Mouse (Mus musculus) liver, embryonic 11.5 days (tissue): ENCODE measurements around the gene Vmn1r143. TPM values are rescaled to one million over a fixed set of nuclear protein-coding genes. Genes with fewer than 3 reads are reported as not detected.
"Not testable (repeated sequence)": the region's sequence is repeated elsewhere in the genome, so short reads cannot be mapped to it uniquely, and the experiment has no call there.

Experiments
- ATAC-seq: fragments of 200-750 bp; cut with Nextera tagmentation; replicated peaks from 2 replicates; pipeline ENCODE4 v1.8.0; 2017; ENCODE audit warnings: moderate number of reproducible peaks, mild to moderate bottlenecking, moderate TSS enrichment, moderate library complexity; ENCODE audit not compliant: low FRiP score
- DNase-seq: peaks from one replicate; pipeline ENCODE4 v3.0.0-alpha.2; 2017; ENCODE audit warnings: low spot score
- H3K27ac ChIP-seq: fragments of 300-500 bp; sonication (generic); 2 replicates; pipeline ENCODE4 v1.5.1; 2014; ENCODE audit warnings: mild to moderate bottlenecking, low read depth, low read length, control low read depth
- H3K27me3 ChIP-seq: fragments of 300-500 bp; sonication (generic); replicated peaks from 2 replicates; pipeline ENCODE4 v1.6.1; 2014; ENCODE audit warnings: low read length, mixed read lengths; ENCODE audit not compliant: control insufficient read depth, insufficient read depth
- H3K36me3 ChIP-seq: fragments of 300-500 bp; sonication (generic); 2 replicates; pipeline ENCODE4 v1.6.1; 2014; ENCODE audit warnings: mild to moderate bottlenecking, low read length, moderate library complexity, mixed read lengths; ENCODE audit not compliant: control insufficient read depth, insufficient read depth
- H3K4me1 ChIP-seq: fragments of 300-500 bp; sonication (generic); replicated peaks from 2 replicates; pipeline ENCODE4 v1.6.1; 2014; ENCODE audit warnings: low read length, mixed read lengths; ENCODE audit not compliant: control insufficient read depth, insufficient read depth
- H3K4me2 ChIP-seq: fragments of 300-500 bp; sonication (generic); 2 replicates; pipeline ENCODE4 v1.6.1; 2014; ENCODE audit warnings: mild to moderate bottlenecking, control low read depth, moderate library complexity
- H3K4me3 ChIP-seq: fragments of 300-500 bp; sonication (generic); 2 replicates; pipeline ENCODE4 v1.5.1; 2014; ENCODE audit warnings: low read depth, low read length, control low read depth
- H3K9ac ChIP-seq: fragments of 300-500 bp; sonication (generic); 2 replicates; pipeline ENCODE4 v1.6.1; 2014; ENCODE audit warnings: low read depth, low read length, control low read depth
- H3K9me3 ChIP-seq: fragments of 300-500 bp; sonication (generic); 2 replicates; pipeline ENCODE4 v1.6.1; 2016; ENCODE audit warnings: low read length, inconsistent platforms, mixed read lengths; ENCODE audit not compliant: control insufficient read depth
- WGBS: fragments of 180-500 bp; shearing (Covaris S2); extraction: QIAGEN DNeasy Blood & Tissue Kit; methylation state at CpG from one replicate; pipeline ENCODE4 v1.1.7; 2014; 5-methylcytosine and 5-hydroxymethylcytosine counted together
- polyA plus RNA-seq: library from polyadenylated mRNA; unstranded; fragments of >200 nt; fragmentation: Nextera tagmentation; extraction: Ambion mirVana; gene quantifications from 2 replicates; pipeline ENCODE4 v1.2.1, GENCODE M21; 2014

Vmn1r143 gene
- not detected in 2 replicates for polyA plus RNA-seq

- not testable (repeated sequence) for H3K4me1 ChIP-seq, DNase-seq, H3K27ac ChIP-seq, ATAC-seq, H3K9me3 ChIP-seq, H3K4me2 ChIP-seq, H3K9ac ChIP-seq, H3K36me3 ChIP-seq, H3K4me3 ChIP-seq, H3K27me3 ChIP-seq
- WGBS: no CpG with 5 or more reads among the region's 3 CpGs
These were observed at the start of gene Vmn1r143 for GRCm38 (mm10) chr7:22189077-22189476. Gene Vmn1r143, plus strand, starts transcription at chr7:22189377.

- H3K36me3 ChIP-seq, DNase-seq: not testable (repeated sequence)
- no CpG with 5 or more reads among the region's 3 CpGs for WGBS
These were observed 25.2 kb upstream of the Vmn1r143 start, which contains the start of gene Vmn1r142 for GRCm38 (mm10) chr7:22163935-22164334. Gene Vmn1r142, minus strand, starts transcription at chr7:22164035.

GRCm38 (mm10) chr7:22201164-22201563, 12.0 kb downstream of the Vmn1r143 start, which contains the start of gene Gm8653:
Gene Gm8653, minus strand, starts transcription at chr7:22201264.
- ATAC-seq, H3K27me3 ChIP-seq, DNase-seq, H3K36me3 ChIP-seq, H3K4me2 ChIP-seq, H3K4me1 ChIP-seq, H3K27ac ChIP-seq, H3K9me3 ChIP-seq, H3K4me3 ChIP-seq, H3K9ac ChIP-seq: not testable (repeated sequence)
- WGBS: no CpG with 5 or more reads among the region's 2 CpGs

More at GRCm38 (mm10) chr7:22163935-22164334, 25.2 kb upstream of the Vmn1r143 start, which contains the start of gene Vmn1r142:
- H3K9me3 ChIP-seq, H3K9ac ChIP-seq, H3K4me3 ChIP-seq, H3K4me1 ChIP-seq, H3K4me2 ChIP-seq, H3K27me3 ChIP-seq, ATAC-seq, H3K27ac ChIP-seq: not testable (repeated sequence)

GRCm38 (mm10) chr7:22229384-22229783, 40.2 kb downstream of the Vmn1r143 start, which contains the start of gene Gm8453:
Gene Gm8453, minus strand, starts transcription at chr7:22229484.
- not testable (repeated sequence) for H3K36me3 ChIP-seq, ATAC-seq, H3K4me1 ChIP-seq, H3K27ac ChIP-seq, H3K27me3 ChIP-seq, H3K9me3 ChIP-seq, DNase-seq, H3K4me2 ChIP-seq, H3K9ac ChIP-seq, H3K4me3 ChIP-seq
- WGBS: 23% methylated on average over 1 of the region's 2 CpGs

Other genes with a start within 250 kb of the Vmn1r143 start
- gene Vmn1r137, start 194.8 kb upstream of the Vmn1r143 start, polyA plus RNA-seq: not detected in 2 replicates
- gene Vmn1r138, start 160.5 kb upstream of the Vmn1r143 start, polyA plus RNA-seq: not detected in 2 replicates
- not detected in 2 replicates for gene Gm6176, start 133.1 kb upstream of the Vmn1r143 start, polyA plus RNA-seq
- gene Vmn1r139, start 120.3 kb upstream of the Vmn1r143 start, polyA plus RNA-seq: not detected in 2 replicates
- not detected in 2 replicates for gene Gm16451, start 71.1 kb upstream of the Vmn1r143 start, polyA plus RNA-seq
- gene Gm10666, start 54.6 kb upstream of the Vmn1r143 start, polyA plus RNA-seq: not detected in 2 replicates
- not detected in 2 replicates for gene Vmn1r142, start 25.3 kb upstream of the Vmn1r143 start, polyA plus RNA-seq
- not detected in 2 replicates for gene Gm8653, start 11.9 kb downstream of the Vmn1r143 start, polyA plus RNA-seq
- not detected in 2 replicates for gene Gm8453, start 40.1 kb downstream of the Vmn1r143 start, polyA plus RNA-seq
- gene Gm4187, start 140.3 kb downstream of the Vmn1r143 start, polyA plus RNA-seq: not detected in 2 replicates
- gene Gm8660, start 181.7 kb downstream of the Vmn1r143 start, polyA plus RNA-seq: not detected in 2 replicates
- gene Vmn1r148, start 224.2 kb downstream of the Vmn1r143 start, polyA plus RNA-seq: not detected in 2 replicates
- gene Vmn1r149, start 248.9 kb downstream of the Vmn1r143 start, polyA plus RNA-seq: not detected in 2 replicates